Mouse (Mus musculus) hindbrain, embryonic 15.5 days (tissue): ENCODE measurements at regions not wholly inside any gene's neighbourhood (a gene's known extent, or its start where the extent isn't known, plus 50 kb on each side); places are given as distances from the start of the nearest gene placed in this dataset.

Experiments used
- ATAC-seq: fragments of 200-750 bp; cut with Nextera tagmentation; 2 replicates; pipeline ENCODE4 v1.8.0; 2017; ENCODE audit warnings: low read depth, moderate number of reproducible peaks, moderate TSS enrichment; ENCODE audit not compliant: low FRiP score
- H3K27ac ChIP-seq: fragments of 300-500 bp; sonication (generic); replicated peaks from 2 replicates; pipeline ENCODE4 v1.5.1; 2015; ENCODE audit warnings: mild to moderate bottlenecking, inconsistent platforms
- H3K27me3 ChIP-seq: fragments of 300-500 bp; sonication (generic); 2 replicates; pipeline ENCODE4 v1.6.1; 2015; ENCODE audit warnings: control low read depth, inconsistent platforms
- H3K36me3 ChIP-seq: fragments of 300-500 bp; sonication (generic); 2 replicates; pipeline ENCODE4 v1.6.1; 2015; ENCODE audit warnings: control low read depth, inconsistent platforms
- H3K4me1 ChIP-seq: fragments of 300-500 bp; sonication (generic); replicated peaks from 2 replicates; pipeline ENCODE4 v1.6.1; 2015; ENCODE audit warnings: control low read depth, inconsistent platforms
- H3K4me2 ChIP-seq: fragments of 300-500 bp; sonication (generic); 2 replicates; pipeline ENCODE4 v1.6.1; 2015; ENCODE audit warnings: moderate library complexity, mild to moderate bottlenecking, inconsistent platforms
- H3K4me3 ChIP-seq: fragments of 300-500 bp; sonication (generic); 2 replicates; pipeline ENCODE4 v1.5.1; 2015; ENCODE audit warnings: mild to moderate bottlenecking, inconsistent platforms
- H3K9ac ChIP-seq: fragments of 300-500 bp; sonication (generic); 2 replicates; pipeline ENCODE4 v1.6.1; 2015; ENCODE audit warnings: inconsistent platforms
- H3K9me3 ChIP-seq: fragments of 300-500 bp; sonication (generic); 2 replicates; pipeline ENCODE4 v1.6.1; 2016; ENCODE audit warnings: control low read depth, inconsistent platforms
- WGBS: fragments of 180-500 bp; shearing (Covaris S2); methylation state at CpG from one replicate; pipeline ENCODE4 v1.1.7; 2015; 5-methylcytosine and 5-hydroxymethylcytosine counted together

- ATAC-seq: no peak
- Histone ChIP-seq H3K4me3 (no peak overlapping the region), H3K4me1 (peaks cover 11% of the 10 kb centered on the region; the same call in 1 of the 2 replicates), H3K4me2 (no peak overlapping the region), H3K27me3 (no peaks in the 10 kb centered on the region), H3K9me3 (no peaks in the 10 kb centered on the region), H3K36me3 (no peaks in the 10 kb centered on the region), H3K27ac (no peak overlapping the region), H3K9ac (no peak overlapping the region)
- 96% methylated on average over 2 of the region's 2 CpGs for WGBS
These were observed 285.5 kb upstream of the Id2 start for GRCm38 (mm10) chr12:25382475-25382874.

- no peak for ATAC-seq
- Histone ChIP-seq H3K36me3 (no peaks in the 10 kb centered on the region), H3K4me3 (no peak overlapping the region), H3K27ac (no peak overlapping the region), H3K27me3 (no peaks in the 10 kb centered on the region), H3K4me2 (no peak overlapping the region), H3K9ac (no peak overlapping the region), H3K9me3 (no peaks in the 10 kb centered on the region), H3K4me1 (peaks cover 16% of the 10 kb centered on the region; the same call in 1 of the 2 replicates)
- WGBS: 52% methylated on average over 4 of the region's 4 CpGs
These were observed 284.7 kb upstream of the Id2 start for GRCm38 (mm10) chr12:25381619-25382018.

DNA sequence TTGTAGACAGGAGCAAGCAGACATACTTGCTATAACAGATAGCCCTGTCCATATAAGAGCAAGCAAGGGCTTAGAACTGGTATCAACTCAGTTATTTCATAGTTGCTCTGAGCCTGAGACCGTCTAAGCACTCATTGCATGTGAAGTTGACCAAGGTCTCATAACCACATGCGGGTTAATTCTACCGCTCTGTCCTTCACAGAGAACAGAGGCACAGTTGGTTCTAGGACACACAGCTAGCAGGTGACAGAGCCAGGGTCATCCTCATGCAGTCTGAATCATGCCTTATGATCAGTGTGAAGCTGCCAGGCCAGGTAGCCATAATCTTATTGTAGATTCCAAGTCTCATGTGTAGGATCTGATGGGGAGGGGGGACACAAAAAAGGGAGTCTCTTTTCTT, 283.1 kb upstream of the Id2 start:
- Histone ChIP-seq H3K4me1 (peaks cover 21% of the 10 kb centered on the region), H3K36me3 (no peaks in the 10 kb centered on the region), H3K9me3 (no peaks in the 10 kb centered on the region), H3K27me3 (no peaks in the 10 kb centered on the region), H3K4me3 (no peak overlapping the region), H3K9ac (no peak overlapping the region), H3K4me2 (no peak overlapping the region), H3K27ac (no peak overlapping the region)
- no peak for ATAC-seq
- WGBS: 98% methylated on average over 3 of the region's 3 CpGs

DNA sequence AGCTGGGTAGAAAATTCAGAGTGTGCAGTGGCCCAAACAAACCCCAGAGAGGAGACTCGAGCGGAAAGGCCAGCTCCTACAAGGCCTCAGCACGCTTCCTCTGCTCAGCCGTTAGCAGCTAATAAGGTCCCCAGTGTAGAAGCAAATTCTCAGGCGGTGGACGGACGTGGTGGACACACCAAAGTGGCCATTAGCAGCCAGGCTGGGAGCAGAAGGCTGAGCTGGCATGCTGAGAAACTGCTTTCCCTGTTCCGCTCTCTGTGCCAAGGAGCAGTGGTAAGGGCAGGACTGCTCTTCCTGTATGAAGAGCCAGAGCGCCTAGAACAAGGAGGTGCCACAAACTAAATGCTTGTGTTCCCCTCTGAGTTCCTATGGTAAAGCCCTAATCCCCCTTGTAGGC, 282.1 kb upstream of the Id2 start:
- WGBS: 59% methylated on average over 9 of the region's 9 CpGs
- peaks cover 21% of the 10 kb centered on the region for H3K4me1 ChIP-seq
- H3K27ac ChIP-seq: no peak overlapping the region
- no peak overlapping the region for H3K4me3 ChIP-seq
- ATAC-seq: no peak
- H3K27me3 ChIP-seq: no peaks in the 10 kb centered on the region
- H3K9me3 ChIP-seq: no peaks in the 10 kb centered on the region
- no peaks in the 10 kb centered on the region for H3K36me3 ChIP-seq
- H3K9ac ChIP-seq: no peak overlapping the region
- H3K4me2 ChIP-seq: no peak overlapping the region

DNA sequence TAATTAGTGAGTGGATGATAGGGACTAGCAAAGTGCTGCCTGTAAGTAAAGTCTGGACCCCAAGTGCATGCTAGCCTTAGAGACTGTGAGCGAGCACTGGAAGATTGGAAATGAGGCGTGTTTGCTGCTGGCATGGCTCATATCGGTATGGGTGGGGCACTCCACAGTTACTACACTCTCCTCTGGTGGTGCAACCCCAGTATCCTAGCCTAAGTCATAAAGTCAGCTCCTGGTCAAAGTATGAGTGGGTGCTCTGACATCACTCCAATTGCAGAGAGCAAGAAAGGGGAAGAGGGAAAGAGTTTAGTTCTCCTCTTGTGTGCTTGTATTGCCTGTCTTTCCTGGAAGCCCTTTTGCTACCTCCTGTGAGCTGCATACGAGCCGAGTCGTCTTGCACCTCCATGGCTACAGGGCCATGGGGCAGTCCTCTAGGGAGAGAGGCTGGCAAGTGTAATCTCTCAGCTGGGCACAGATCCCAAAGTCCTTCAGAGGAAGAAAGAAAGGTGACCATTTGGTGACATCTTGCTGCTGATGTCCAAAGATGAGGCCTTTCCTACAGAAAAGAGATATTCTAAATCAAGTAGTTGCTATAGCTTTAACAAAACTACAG, 281.2 kb upstream of the Id2 start:
- Histone ChIP-seq H3K36me3 (no peaks in the 10 kb centered on the region), H3K4me1 (peaks cover 21% of the 10 kb centered on the region), H3K4me2 (no peak overlapping the region), H3K27ac (no peak overlapping the region), H3K9ac (no peak overlapping the region), H3K27me3 (no peaks in the 10 kb centered on the region), H3K9me3 (no peaks in the 10 kb centered on the region), H3K4me3 (no peak overlapping the region)
- ATAC-seq: no peak
- 65% methylated on average over 6 of the region's 6 CpGs for WGBS

GRCm38 (mm10) chr12:25376451-25376850, 279.5 kb upstream of the Id2 start:
- peaks cover 21% of the 10 kb centered on the region for H3K4me1 ChIP-seq
- WGBS: 16% methylated on average over 8 of the region's 8 CpGs
- no peaks in the 10 kb centered on the region for H3K27me3 ChIP-seq
- H3K4me3 ChIP-seq: no peak overlapping the region
- no peak for ATAC-seq
- H3K4me2 ChIP-seq: no peak overlapping the region
- H3K9ac ChIP-seq: no peak overlapping the region
- no peak overlapping the region for H3K27ac ChIP-seq
- no peaks in the 10 kb centered on the region for H3K9me3 ChIP-seq
- no peaks in the 10 kb centered on the region for H3K36me3 ChIP-seq

DNA sequence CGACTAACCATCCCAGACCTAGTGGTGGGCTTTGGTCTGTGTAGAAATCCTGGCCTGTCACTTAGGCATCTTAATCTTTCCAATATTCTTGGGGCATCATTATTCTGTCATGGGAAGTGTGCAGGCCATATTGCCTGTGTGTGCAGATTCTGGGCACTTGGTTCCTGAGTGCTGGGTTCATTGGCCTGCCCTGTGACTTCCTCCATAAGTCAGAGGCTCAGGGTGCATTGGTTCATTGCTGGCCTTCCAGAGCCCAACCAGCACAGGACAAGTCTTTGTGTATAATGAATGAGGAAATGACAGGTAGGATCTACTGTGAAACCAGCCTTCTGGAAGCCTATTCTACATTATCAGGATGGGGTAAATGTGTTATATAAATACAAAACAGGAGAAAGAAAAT, 270.6 kb upstream of the Id2 start:
- no peaks in the 10 kb centered on the region for H3K9me3 ChIP-seq
- no peak overlapping the region for H3K27ac ChIP-seq
- no peaks in the 10 kb centered on the region for H3K4me1 ChIP-seq
- H3K36me3 ChIP-seq: no peaks in the 10 kb centered on the region
- H3K9ac ChIP-seq: no peak overlapping the region
- H3K4me2 ChIP-seq: no peak overlapping the region
- no peak for ATAC-seq
- H3K27me3 ChIP-seq: no peaks in the 10 kb centered on the region
- WGBS: 91% methylated on average over 1 of the region's 1 CpGs
- no peak overlapping the region for H3K4me3 ChIP-seq

GRCm38 (mm10) chr12:25365600-25366267, 268.8 kb upstream of the Id2 start:
- no peak for ATAC-seq
- H3K9me3 ChIP-seq: no peaks in the 10 kb centered on the region
- WGBS: 73% methylated on average over 3 of the region's 3 CpGs
- H3K9ac ChIP-seq: no peak overlapping the region
- H3K36me3 ChIP-seq: no peaks in the 10 kb centered on the region
- H3K27me3 ChIP-seq: no peaks in the 10 kb centered on the region
- no peak overlapping the region for H3K4me3 ChIP-seq
- no peak overlapping the region for H3K27ac ChIP-seq
- H3K4me2 ChIP-seq: no peak overlapping the region
- H3K4me1 ChIP-seq: no peaks in the 10 kb centered on the region

DNA sequence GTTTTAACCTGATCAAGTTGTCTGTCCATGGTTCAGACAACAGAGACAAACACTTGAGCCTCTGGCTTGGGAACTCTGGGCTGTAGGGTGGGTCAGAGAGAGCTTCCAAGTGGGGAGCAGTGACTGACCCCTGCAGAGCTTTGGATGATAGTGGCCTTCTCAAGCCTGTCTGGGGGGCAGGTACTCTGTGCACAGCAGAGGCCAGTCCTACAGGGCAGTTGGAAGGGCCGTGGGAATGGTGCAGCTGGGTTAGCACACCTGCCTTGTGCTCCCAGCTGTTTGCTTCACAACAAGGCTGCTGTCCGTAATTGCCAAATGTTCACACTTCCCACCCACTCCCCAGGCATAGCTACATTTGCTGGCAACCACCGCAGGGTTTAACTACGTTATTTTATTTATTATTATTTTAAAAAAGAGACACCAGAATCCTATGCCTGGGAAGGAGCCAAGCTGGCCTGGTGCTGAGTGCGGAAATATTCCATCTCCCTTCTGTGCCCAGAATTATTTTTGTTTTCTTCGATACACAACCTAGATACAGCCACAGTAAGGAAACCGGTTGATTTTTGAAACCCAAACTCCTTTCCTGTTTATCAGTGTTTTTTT, 268.1 kb upstream of the Id2 start:
- Histone ChIP-seq H3K9ac (no peak overlapping the region), H3K4me2 (no peak overlapping the region), H3K9me3 (no peaks in the 10 kb centered on the region), H3K27ac (no peak overlapping the region), H3K4me1 (no peaks in the 10 kb centered on the region), H3K27me3 (no peaks in the 10 kb centered on the region), H3K36me3 (no peaks in the 10 kb centered on the region), H3K4me3 (no peak overlapping the region)
- ATAC-seq: no peak
- WGBS: 66% methylated on average over 7 of the region's 7 CpGs

- WGBS: 92% methylated on average over 9 of the region's 9 CpGs
- no peaks in the 10 kb centered on the region for H3K36me3 ChIP-seq
- H3K27me3 ChIP-seq: no peaks in the 10 kb centered on the region
- H3K9ac ChIP-seq: no peak overlapping the region
- H3K4me3 ChIP-seq: no peak overlapping the region
- ATAC-seq: no peak
- H3K4me1 ChIP-seq: no peaks in the 10 kb centered on the region
- no peaks in the 10 kb centered on the region for H3K9me3 ChIP-seq
- no peak overlapping the region for H3K27ac ChIP-seq
- H3K4me2 ChIP-seq: no peak overlapping the region
These were observed 266.9 kb upstream of the Id2 start for GRCm38 (mm10) chr12:25363839-25364238.

DNA sequence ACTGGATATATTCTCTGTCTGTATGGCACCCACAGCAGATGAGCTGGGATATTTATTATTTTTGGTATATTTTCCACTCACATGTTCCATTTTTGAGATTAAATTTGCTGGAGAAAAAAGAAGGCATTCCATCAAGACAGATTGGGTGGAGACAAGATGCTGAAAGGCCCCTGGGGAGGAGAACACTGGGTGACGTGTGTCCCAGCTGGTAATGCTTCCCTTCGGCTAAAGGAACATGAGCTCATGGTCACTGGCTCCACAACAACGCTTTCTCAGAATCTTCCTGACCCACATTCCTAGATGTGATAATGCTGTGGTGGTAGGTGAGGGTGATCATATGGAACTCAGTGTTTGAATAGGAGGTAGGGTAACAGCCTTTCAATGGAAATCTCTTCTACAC, 266.4 kb upstream of the Id2 start:
- ATAC-seq: no peak
- no peak overlapping the region for H3K9ac ChIP-seq
- no peak overlapping the region for H3K4me2 ChIP-seq
- no peaks in the 10 kb centered on the region for H3K27me3 ChIP-seq
- H3K4me1 ChIP-seq: no peaks in the 10 kb centered on the region
- WGBS: 87% methylated on average over 3 of the region's 3 CpGs
- no peaks in the 10 kb centered on the region for H3K9me3 ChIP-seq
- H3K27ac ChIP-seq: no peak overlapping the region
- no peaks in the 10 kb centered on the region for H3K36me3 ChIP-seq
- no peak overlapping the region for H3K4me3 ChIP-seq

DNA sequence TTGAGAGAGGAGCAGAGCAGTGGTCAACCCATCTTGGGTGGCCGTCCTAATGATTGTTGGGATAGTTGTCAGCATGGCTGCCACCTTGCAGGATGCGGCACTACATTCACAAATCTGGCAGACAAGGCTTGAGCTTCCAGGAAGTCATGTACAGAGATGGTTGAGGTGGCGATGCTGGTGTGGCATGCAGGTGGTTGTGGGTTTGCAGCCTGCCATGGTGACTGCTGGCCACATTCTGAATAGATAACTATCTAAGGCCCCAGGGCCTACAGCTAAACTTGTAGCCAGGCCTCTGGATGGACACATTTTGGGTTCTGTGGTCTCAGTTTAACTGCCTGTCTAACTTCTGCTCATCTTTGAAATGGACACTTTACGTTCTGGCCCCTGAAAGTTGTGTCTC, 265.8 kb upstream of the Id2 start:
- Histone ChIP-seq H3K4me2 (no peak overlapping the region), H3K27me3 (no peaks in the 10 kb centered on the region), H3K36me3 (no peaks in the 10 kb centered on the region), H3K4me1 (no peaks in the 10 kb centered on the region), H3K9me3 (no peaks in the 10 kb centered on the region), H3K4me3 (no peak overlapping the region), H3K27ac (no peak overlapping the region), H3K9ac (no peak overlapping the region)
- no peak for ATAC-seq
- 91% methylated on average over 4 of the region's 4 CpGs for WGBS
